Mouse (Mus musculus) midbrain, postnatal 0 days (tissue): ENCODE results near the gene Klc4. TPM values are rescaled to one million over a fixed set of nuclear protein-coding genes. Genes with fewer than 3 reads are reported as not detected.

Experiments
- ATAC-seq: fragments of 200-750 bp; cut with Nextera tagmentation; 2 replicates; pipeline ENCODE4 v1.8.0; 2017; ENCODE audit warnings: moderate number of reproducible peaks, mild to moderate bottlenecking, moderate TSS enrichment, moderate library complexity; ENCODE audit not compliant: low FRiP score
- DNase-seq: peaks from one replicate; pipeline ENCODE4 v3.0.0-alpha.2; 2015; ENCODE audit warnings: low spot score
- H3K27ac ChIP-seq: fragments of 300-500 bp; sonication (generic); 2 replicates; pipeline ENCODE4 v1.5.1; 2014; ENCODE audit warnings: low read depth, mild to moderate bottlenecking, low read length, mixed read lengths
- H3K27me3 ChIP-seq: fragments of 300-500 bp; sonication (generic); 2 replicates; pipeline ENCODE4 v1.6.1; 2014; ENCODE audit warnings: low read length, control low read depth, mixed read lengths; ENCODE audit not compliant: insufficient read depth
- H3K36me3 ChIP-seq: fragments of 300-500 bp; sonication (generic); 2 replicates; pipeline ENCODE4 v1.6.1; 2014; ENCODE audit warnings: low read length, control low read depth, mixed read lengths; ENCODE audit not compliant: insufficient read depth
- H3K4me1 ChIP-seq: fragments of 300-500 bp; sonication (generic); 2 replicates; pipeline ENCODE4 v1.6.1; 2014; ENCODE audit warnings: mild to moderate bottlenecking, control low read depth, antibody characterized with exemption, low read length, mixed read lengths; ENCODE audit not compliant: insufficient read depth
- H3K4me2 ChIP-seq: fragments of 300-500 bp; sonication (generic); 2 replicates; pipeline ENCODE4 v1.6.1; 2014; ENCODE audit warnings: low read depth, mild to moderate bottlenecking, low read length, mixed read lengths; ENCODE audit not compliant: poor library complexity, severe bottlenecking
- H3K4me3 ChIP-seq: fragments of 300-500 bp; sonication (generic); 2 replicates; pipeline ENCODE4 v1.5.1; 2014; ENCODE audit warnings: low read depth, mild to moderate bottlenecking, low read length, moderate library complexity
- H3K9ac ChIP-seq: fragments of 300-500 bp; sonication (generic); replicated peaks from 2 replicates; pipeline ENCODE4 v1.6.1; 2014; ENCODE audit warnings: mild to moderate bottlenecking, low read length, moderate library complexity, mixed read lengths; ENCODE audit not compliant: poor library complexity, severe bottlenecking
- H3K9me3 ChIP-seq: fragments of 300-500 bp; sonication (generic); 2 replicates; pipeline ENCODE4 v1.6.1; 2016; ENCODE audit warnings: low read length, control low read depth
- CTCF ChIP-seq: IDR thresholded peaks from 2 replicates; pipeline ENCODE4 v1.5.1; 2016; ENCODE audit warnings: antibody characterized with exemption, mild to moderate bottlenecking
- WGBS: fragments of 180-500 bp; shearing (Covaris S2); extraction: QIAGEN DNeasy Blood & Tissue Kit; methylation state at CpG from one replicate; pipeline ENCODE4 v1.1.7; 2014; 5-methylcytosine and 5-hydroxymethylcytosine counted together
- polyA plus RNA-seq: library from polyadenylated mRNA; unstranded; fragments of >200 nt; fragmentation: Nextera tagmentation; extraction: Ambion mirVana; gene quantifications from 2 replicates; pipeline ENCODE4 v1.2.1, GENCODE M21; 2015
- total RNA-seq: library from RNA; depleted of rRNA; stranded (reverse); fragments of >200 nt; gene quantifications from 2 replicates; pipeline ENCODE4 v1.2.3, GENCODE M21; 2014

The Klc4 gene
- total and polyA plus RNA-seq, 2 experiments from 2014 or later, result 20.0 to 24.5 TPM

- no peaks in the 10 kb centered on the region for H3K27me3 ChIP-seq
- H3K9ac ChIP-seq, result peak within 1 kb of the TSS; percentile 83
- ATAC-seq (no peak), DNase-seq (no peak)
- WGBS, result 94% methylated on average over 9 of the region's 9 CpGs
- H3K9me3 ChIP-seq, result no peaks in the 10 kb centered on the region
- peak within 1 kb of the TSS; percentile 59 for H3K4me2 ChIP-seq
- H3K36me3 ChIP-seq, result peaks cover 41% of the 10 kb centered on the region
- peaks cover 22% of the 10 kb centered on the region; the same call in 1 of the 2 replicates for H3K4me1 ChIP-seq
- no peak for TF ChIP-seq CTCF
- no peak within 1 kb of the TSS for H3K27ac ChIP-seq
- H3K4me3 ChIP-seq, result peak within 1 kb of the TSS; percentile 91; the same call in 1 of the 2 replicates
Measured at GRCm38 (mm10) chr17:46678416-46678815, 32.6 kb upstream of the Klc4 start, which contains the start of gene Mea1. Gene Mea1 (plus strand): TSS chr17:46678793.

DNA sequence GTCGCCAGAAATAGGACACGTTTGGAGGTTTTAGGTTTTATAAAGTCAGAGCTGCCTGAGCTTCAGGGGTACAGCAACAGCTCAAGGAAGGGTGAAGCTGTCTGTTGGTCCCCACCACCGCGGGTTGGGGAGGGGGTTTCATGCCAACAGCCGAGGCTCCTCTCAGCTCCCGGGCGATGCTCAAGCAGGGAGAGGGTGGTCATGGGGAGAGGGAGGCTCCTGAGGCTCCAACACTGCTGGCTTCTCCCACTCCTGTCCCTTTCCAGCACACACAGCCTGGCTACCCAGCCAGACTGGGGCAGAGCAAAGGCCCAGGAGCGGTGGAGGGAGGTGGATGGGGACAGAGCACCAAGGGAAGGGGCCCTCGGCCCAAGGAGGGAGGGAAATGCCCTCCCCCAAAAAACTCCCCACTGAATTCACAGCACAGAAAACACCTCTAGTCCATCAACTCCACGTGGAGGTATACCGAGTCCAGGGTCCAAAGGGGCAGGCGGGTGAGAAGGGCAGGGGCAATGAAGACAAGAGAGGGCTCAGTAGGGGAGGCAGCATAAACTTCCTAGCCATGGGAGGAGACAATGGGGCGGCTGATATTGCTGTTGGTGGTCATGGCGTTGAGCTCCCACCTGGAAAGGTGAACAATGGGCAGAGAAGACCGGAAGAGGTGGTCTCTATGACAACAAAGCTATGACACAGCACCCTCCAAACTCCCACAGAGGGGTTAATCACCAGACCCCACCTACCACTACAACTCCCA is 28.9 kb upstream of the Klc4 start:
- DNase-seq, result no peak
- Histone ChIP-seq H3K36me3 (peaks cover 47% of the 10 kb centered on the region), H3K27ac (peak overlapping the region; percentile 33), H3K27me3 (no peaks in the 10 kb centered on the region), H3K4me1 (peaks cover 21% of the 10 kb centered on the region; the same call in 1 of the 2 replicates), H3K9me3 (no peaks in the 10 kb centered on the region), H3K4me2 (peak overlapping the region; percentile 83), H3K4me3 (peak overlapping the region; percentile 58), H3K9ac (peak overlapping the region; percentile 55)
- no peak for TF ChIP-seq CTCF
- ATAC-seq, result peak; percentile 10; the same call in 1 of the 2 replicates
- 17% methylated on average over 15 of the region's 15 CpGs for WGBS

GRCm38 (mm10) chr17:46673850-46674529 is 28.2 kb upstream of the Klc4 start, which contains the start of gene Rrp36:
Gene Rrp36 (minus strand): TSS chr17:46674352.
- Histone ChIP-seq H3K9me3 (no peaks in the 10 kb centered on the region), H3K4me2 (peak within 1 kb of the TSS; percentile 83), H3K27ac (peak within 1 kb of the TSS; percentile 55), H3K27me3 (no peaks in the 10 kb centered on the region), H3K9ac (peak within 1 kb of the TSS; percentile 55), H3K36me3 (peaks cover 52% of the 10 kb centered on the region), H3K4me1 (peaks cover 14% of the 10 kb centered on the region; the same call in 1 of the 2 replicates), H3K4me3 (peak within 1 kb of the TSS; percentile 58)
- DNase-seq (peak; percentile 95), ATAC-seq (peak; percentile 85)
- WGBS, result under 1% methylated on average over 43 of the region's 43 CpGs
- TF ChIP-seq CTCF, result no peak

DNA sequence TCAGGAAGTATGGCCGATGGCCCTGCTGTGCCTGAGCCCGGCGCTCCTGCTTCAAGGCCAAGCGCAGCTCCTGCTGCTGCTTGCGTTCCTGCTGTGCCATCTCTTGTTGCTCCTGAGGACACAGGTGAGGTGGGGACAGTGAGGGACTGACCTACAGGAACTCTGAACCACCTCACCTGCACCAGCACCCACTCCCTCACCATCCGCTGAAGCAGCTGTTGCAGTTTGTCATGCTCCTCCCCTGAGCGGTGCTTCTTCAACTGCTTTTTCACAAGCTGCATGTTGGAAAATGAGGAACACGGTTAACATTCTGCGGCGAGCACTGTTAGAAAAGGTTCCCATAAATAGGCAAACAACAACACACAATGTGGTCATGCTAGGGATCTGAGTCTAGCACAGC is 24.1 kb upstream of the Klc4 start:
- WGBS, result 94% methylated on average over 10 of the region's 10 CpGs
- peaks cover 34% of the 10 kb centered on the region for H3K36me3 ChIP-seq
- peaks cover 10% of the 10 kb centered on the region; the same call in 1 of the 2 replicates for H3K4me1 ChIP-seq
- no peak for DNase-seq
- H3K27me3 ChIP-seq, result no peaks in the 10 kb centered on the region
- no peak overlapping the region for H3K4me2 ChIP-seq
- no peak overlapping the region for H3K9ac ChIP-seq
- TF ChIP-seq CTCF, result no peak
- H3K4me3 ChIP-seq, result no peak overlapping the region
- H3K9me3 ChIP-seq, result no peaks in the 10 kb centered on the region
- no peak for ATAC-seq
- H3K27ac ChIP-seq, result no peak overlapping the region

DNA sequence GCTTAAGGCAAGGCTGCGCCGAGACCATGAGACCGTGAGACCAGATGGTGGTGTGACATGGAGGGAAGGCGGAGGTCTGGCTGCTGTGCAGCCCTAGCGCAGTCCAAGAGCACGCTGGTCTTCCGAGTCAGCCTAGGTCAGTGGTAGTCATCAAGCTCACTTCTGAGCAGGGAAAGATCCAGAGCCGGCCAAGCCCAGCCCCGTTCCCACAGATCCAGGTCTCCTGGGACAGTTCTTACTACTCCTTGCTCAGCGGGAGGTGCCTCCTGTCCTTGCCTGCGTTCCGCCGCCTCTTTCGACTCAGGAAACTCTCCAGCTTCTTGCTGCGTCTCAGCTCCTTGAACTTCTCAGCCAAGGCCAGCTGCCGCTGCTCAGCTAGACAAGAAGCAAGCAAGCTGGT is 21.9 kb upstream of the Klc4 start:
- no peaks in the 10 kb centered on the region for H3K4me1 ChIP-seq
- H3K27ac ChIP-seq, result no peak overlapping the region
- 85% methylated on average over 16 of the region's 16 CpGs for WGBS
- ATAC-seq (no peak), DNase-seq (no peak)
- no peak overlapping the region for H3K9ac ChIP-seq
- peaks cover 51% of the 10 kb centered on the region for H3K36me3 ChIP-seq
- no peak for TF ChIP-seq CTCF
- no peak overlapping the region for H3K4me3 ChIP-seq
- no peaks in the 10 kb centered on the region for H3K27me3 ChIP-seq
- no peak overlapping the region for H3K4me2 ChIP-seq
- H3K9me3 ChIP-seq, result no peaks in the 10 kb centered on the region

GRCm38 (mm10) chr17:46662730-46663129 is 16.9 kb upstream of the Klc4 start:
- 87% methylated on average over 5 of the region's 5 CpGs for WGBS
- no peak for ATAC-seq

More at GRCm38 (mm10) chr17:46662730-46663129, 16.9 kb upstream of the Klc4 start:
- Histone ChIP-seq H3K9me3 (no peaks in the 10 kb centered on the region), H3K27ac (no peak overlapping the region), H3K4me1 (no peaks in the 10 kb centered on the region), H3K27me3 (no peaks in the 10 kb centered on the region), H3K4me2 (no peak overlapping the region), H3K4me3 (no peak overlapping the region), H3K9ac (no peak overlapping the region), H3K36me3 (peaks cover 78% of the 10 kb centered on the region)
- no peak for DNase-seq
- TF ChIP-seq CTCF, result no peak
